Mouse (Mus musculus): ENCODE measurements around the gene Gse1.

- TF ChIP-seq CTCF (IDR thresholded peaks at IDR 0.05; ENCODE audit: borderline replicate concordance, extremely low read depth, insufficient read depth, insufficient read length) (no peak), POLR2A (IDR thresholded peaks at IDR 0.05; ENCODE audit: borderline replicate concordance, extremely low read depth, insufficient read depth, insufficient read length, poor library complexity, severe bottlenecking) (no peak)
Measured at GRCm38 (mm10) chr8:120356067-120356466, 127.8 kb downstream of the Gse1 start.

Data from brain, embryonic 14.5 days (tissue).